Mouse (Mus musculus) intestine, embryonic 16.5 days (tissue): ENCODE data around the gene Ldhd. TPM values are rescaled to one million over a fixed set of nuclear protein-coding genes. Genes with fewer than 3 reads are reported as not detected.
"Not testable (repeated sequence)": the region's sequence is repeated elsewhere in the genome, so short reads cannot be mapped to it uniquely, and the experiment has no call there.

Experiments
- ATAC-seq: fragments of 200-750 bp; cut with Nextera tagmentation; 2 replicates; pipeline ENCODE4 v1.8.0; 2017; ENCODE audit warnings: moderate TSS enrichment, moderate library complexity
- H3K27ac ChIP-seq: fragments of 300-500 bp; sonication (generic); 2 replicates; pipeline ENCODE4 v1.5.1; 2014; ENCODE audit warnings: mild to moderate bottlenecking, low read length
- H3K27me3 ChIP-seq: fragments of 300-500 bp; sonication (generic); replicated peaks from 2 replicates; pipeline ENCODE4 v1.6.1; 2014; ENCODE audit warnings: low read length, control low read depth, mixed read lengths; ENCODE audit not compliant: control insufficient read depth, insufficient read depth
- H3K36me3 ChIP-seq: fragments of 300-500 bp; sonication (generic); 2 replicates; pipeline ENCODE4 v1.6.1; 2014; ENCODE audit warnings: low read length, control low read depth; ENCODE audit not compliant: control insufficient read depth, insufficient read depth
- H3K4me1 ChIP-seq: fragments of 300-500 bp; sonication (generic); 2 replicates; pipeline ENCODE4 v1.6.1; 2014; ENCODE audit warnings: low read length, control low read depth, mixed read lengths; ENCODE audit not compliant: control insufficient read depth, insufficient read depth
- H3K4me2 ChIP-seq: fragments of 300-500 bp; sonication (generic); 2 replicates; pipeline ENCODE4 v1.6.1; 2014; ENCODE audit warnings: low read depth, low read length, control low read depth
- H3K4me3 ChIP-seq: fragments of 300-500 bp; sonication (generic); 2 replicates; pipeline ENCODE4 v1.5.1; 2014; ENCODE audit warnings: mild to moderate bottlenecking, low read length
- H3K9ac ChIP-seq: fragments of 300-500 bp; sonication (generic); 2 replicates; pipeline ENCODE4 v1.6.1; 2014; ENCODE audit warnings: low read depth, low read length
- H3K9me3 ChIP-seq: fragments of 300-500 bp; sonication (generic); 2 replicates; pipeline ENCODE4 v1.6.1; 2016; ENCODE audit warnings: low read length, control low read depth; ENCODE audit not compliant: control insufficient read depth
- WGBS: fragments of 180-500 bp; shearing (Covaris S2); extraction: QIAGEN DNeasy Blood & Tissue Kit; methylation state at CpG from one replicate; pipeline ENCODE4 v1.1.7; 2014; 5-methylcytosine and 5-hydroxymethylcytosine counted together
- polyA plus RNA-seq: library from polyadenylated mRNA; unstranded; fragments of >200 nt; fragmentation: Nextera tagmentation; extraction: Ambion mirVana; gene quantifications from 2 replicates; pipeline ENCODE4 v1.2.1, GENCODE M21; 2015

Gene Ldhd
- polyA plus RNA-seq, 1 experiment from 2014 or later, result 2.7 TPM

DNA sequence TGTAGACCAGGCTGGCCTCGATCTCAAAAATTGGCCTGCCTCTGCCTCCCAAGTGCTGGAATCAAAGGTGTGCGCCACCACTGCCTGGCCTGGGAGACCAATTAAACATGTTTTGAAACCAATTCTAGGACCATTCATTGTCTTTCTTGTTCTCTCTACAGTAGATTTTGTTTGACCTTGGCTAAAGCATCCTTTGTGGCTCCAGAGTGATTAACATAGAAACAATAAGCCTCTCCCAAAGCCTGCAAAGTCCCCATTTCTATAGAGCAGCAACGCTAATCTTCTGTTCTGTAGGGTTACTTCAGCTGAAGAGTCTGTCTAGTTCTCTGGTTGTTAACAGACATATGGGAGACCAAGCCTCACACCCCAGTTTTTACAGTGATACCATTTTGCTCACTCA is 20.5 kb upstream of the Ldhd start:
- no peak overlapping the region for H3K9ac ChIP-seq
- H3K27ac ChIP-seq, result no peak overlapping the region
- H3K4me1 ChIP-seq, result 0 out of 2 replicates have a peak, but pooled peaks cover 3% of the 10 kb centered on the region
- no peak for ATAC-seq
- no peak overlapping the region for H3K4me3 ChIP-seq
- H3K4me2 ChIP-seq, result no peak overlapping the region
- 87% methylated on average over 3 of the region's 3 CpGs for WGBS
- H3K36me3 ChIP-seq, result no peaks in the 10 kb centered on the region
- no peaks in the 10 kb centered on the region for H3K9me3 ChIP-seq
- H3K27me3 ChIP-seq, result no peaks in the 10 kb centered on the region

GRCm38 (mm10) chr8:111648834-111649233 is 18.7 kb upstream of the Ldhd start:
- H3K4me3 ChIP-seq, result no peak overlapping the region
- no peak overlapping the region for H3K27ac ChIP-seq
- no peak for ATAC-seq
- 0 out of 2 replicates have a peak, but pooled peaks cover 3% of the 10 kb centered on the region for H3K4me1 ChIP-seq
- 60% methylated on average over 2 of the region's 2 CpGs for WGBS
- H3K36me3 ChIP-seq, result no peaks in the 10 kb centered on the region
- no peaks in the 10 kb centered on the region for H3K27me3 ChIP-seq
- H3K9ac ChIP-seq, result no peak overlapping the region
- H3K4me2 ChIP-seq, result no peak overlapping the region
- H3K9me3 ChIP-seq, result no peaks in the 10 kb centered on the region

- Histone ChIP-seq H3K27me3 (no peaks in the 10 kb centered on the region), H3K27ac (no peak overlapping the region), H3K9ac (no peak overlapping the region), H3K4me1 (0 out of 2 replicates have a peak, but pooled peaks cover 3% of the 10 kb centered on the region), H3K4me3 (no peak overlapping the region), H3K36me3 (no peaks in the 10 kb centered on the region), H3K4me2 (no peak overlapping the region), H3K9me3 (no peaks in the 10 kb centered on the region)
- ATAC-seq, result no peak
- 95% methylated on average over 8 of the region's 8 CpGs for WGBS
Observed at GRCm38 (mm10) chr8:111645715-111646114, 15.5 kb upstream of the Ldhd start.

GRCm38 (mm10) chr8:111644286-111645051 is 14.3 kb upstream of the Ldhd start:
- ATAC-seq, H3K9me3 ChIP-seq, H3K27me3 ChIP-seq, H3K36me3 ChIP-seq, H3K4me1 ChIP-seq: not testable (repeated sequence)
- Histone ChIP-seq H3K4me3 (peak overlapping the region; percentile 85), H3K9ac (peak overlapping the region; percentile 99), H3K4me2 (peak overlapping the region; percentile 63), H3K27ac (peak overlapping the region; percentile 83)
- 55% methylated on average over 12 of the region's 12 CpGs for WGBS

- Histone ChIP-seq H3K4me2 (peak within 1 kb of the TSS; percentile 63), H3K27me3 (no peaks in the 10 kb centered on the region), H3K9me3 (no peaks in the 10 kb centered on the region), H3K36me3 (no peaks in the 10 kb centered on the region), H3K4me1 (0 out of 2 replicates have a peak, but pooled peaks cover 3% of the 10 kb centered on the region), H3K27ac (peak within 1 kb of the TSS; percentile 99), H3K4me3 (peak within 1 kb of the TSS; percentile 85), H3K9ac (peak within 1 kb of the TSS; percentile 99)
- ATAC-seq, result peak; percentile 96
- 1% methylated on average over 72 of the region's 75 CpGs for WGBS
Observed at GRCm38 (mm10) chr8:111643264-111644141, 13.3 kb upstream of the Ldhd start, which contains the start of gene Zfp1. Gene Zfp1 (plus strand): TSS chr8:111643401.

GRCm38 (mm10) chr8:111642939-111643263 is 12.7 kb upstream of the Ldhd start:
- WGBS, result 8% methylated on average over 5 of the region's 5 CpGs
- H3K27me3 ChIP-seq, result no peaks in the 10 kb centered on the region
- H3K9ac ChIP-seq, result peak overlapping the region; percentile 99
- no peaks in the 10 kb centered on the region for H3K36me3 ChIP-seq
- H3K9me3 ChIP-seq, result no peaks in the 10 kb centered on the region
- peak overlapping the region; percentile 63 for H3K4me2 ChIP-seq
- H3K4me3 ChIP-seq, result peak overlapping the region; percentile 85
- peak; percentile 60 for ATAC-seq
- 0 out of 2 replicates have a peak, but pooled peaks cover 3% of the 10 kb centered on the region for H3K4me1 ChIP-seq
- peak overlapping the region; percentile 91 for H3K27ac ChIP-seq

- no peaks in the 10 kb centered on the region for H3K27me3 ChIP-seq
- H3K4me2 ChIP-seq, result peak overlapping the region; percentile 63
- peak; percentile 45 for ATAC-seq
- no peaks in the 10 kb centered on the region for H3K36me3 ChIP-seq
- peak overlapping the region; percentile 91 for H3K27ac ChIP-seq
- H3K9ac ChIP-seq, result peak overlapping the region; percentile 99
- H3K4me1 ChIP-seq, result 0 out of 2 replicates have a peak, but pooled peaks cover 3% of the 10 kb centered on the region
- WGBS, result 39% methylated on average over 5 of the region's 5 CpGs
- H3K9me3 ChIP-seq, result no peaks in the 10 kb centered on the region
- peak overlapping the region; percentile 85 for H3K4me3 ChIP-seq
Observed at GRCm38 (mm10) chr8:111642496-111642895, 12.3 kb upstream of the Ldhd start.

DNA sequence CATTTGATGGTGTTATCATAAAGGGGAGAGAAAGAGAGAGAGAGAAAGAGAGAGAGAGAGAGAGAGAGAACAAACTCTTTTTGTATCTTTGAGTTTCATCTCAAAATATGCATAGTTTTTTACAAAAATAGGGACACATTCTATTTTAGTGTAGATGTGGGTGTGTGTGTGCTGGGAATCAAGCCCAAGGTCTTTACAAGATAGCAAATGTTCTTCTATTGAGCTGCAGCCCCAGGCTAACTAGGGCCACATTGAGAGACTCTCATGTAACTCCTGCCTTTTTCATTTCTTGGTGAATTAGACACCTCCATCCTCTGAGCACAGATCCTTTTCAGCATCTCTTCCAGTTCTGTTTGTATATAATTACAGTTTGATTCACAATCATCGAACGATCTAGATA is 10.9 kb upstream of the Ldhd start:
- Histone ChIP-seq H3K36me3 (no peaks in the 10 kb centered on the region), H3K27ac (no peak overlapping the region), H3K27me3 (no peaks in the 10 kb centered on the region), H3K9ac (no peak overlapping the region), H3K4me2 (no peak overlapping the region), H3K4me1 (no peaks in the 10 kb centered on the region), H3K9me3 (no peaks in the 10 kb centered on the region), H3K4me3 (no peak overlapping the region)
- WGBS, result 92% methylated on average over 2 of the region's 2 CpGs
- ATAC-seq, result no peak

DNA sequence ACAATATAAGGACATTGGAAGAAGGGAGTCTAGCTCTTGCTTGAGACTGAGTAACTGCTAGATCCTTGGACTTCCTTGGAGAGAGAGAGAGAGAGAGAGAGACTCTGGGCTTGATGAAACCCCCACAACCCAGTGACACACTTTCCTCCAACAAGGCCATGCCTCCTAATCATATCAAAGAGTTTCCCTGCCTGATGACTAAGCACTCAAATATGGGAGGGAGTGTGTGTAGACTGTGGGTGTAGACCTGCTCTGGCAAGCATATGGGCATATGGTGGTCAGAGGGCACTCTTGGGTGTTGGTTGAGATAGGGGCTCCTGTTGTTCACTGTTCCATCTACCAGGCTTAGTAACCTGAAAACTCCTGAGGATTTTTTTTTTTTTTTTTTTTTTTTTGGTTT is 7.9 kb upstream of the Ldhd start:
- no peaks in the 10 kb centered on the region for H3K36me3 ChIP-seq
- ATAC-seq, result 0 out of 2 replicates have a peak, but pooled peaks have one; percentile 19

More for the DNA sequence above, 7.9 kb upstream of the Ldhd start:
- H3K9ac ChIP-seq, result no peak overlapping the region
- H3K4me3 ChIP-seq, result no peak overlapping the region
- H3K27ac ChIP-seq, result no peak overlapping the region
- H3K27me3 ChIP-seq, result no peaks in the 10 kb centered on the region
- H3K9me3 ChIP-seq, result no peaks in the 10 kb centered on the region
- no peak overlapping the region for H3K4me2 ChIP-seq
- H3K4me1 ChIP-seq, result no peaks in the 10 kb centered on the region
